Mouse (Mus musculus): ENCODE data around the gene Hepacam. TPM values are rescaled to one million over a fixed set of nuclear protein-coding genes. Genes with fewer than 3 reads are reported as not detected.

Hepacam gene
- polyA plus RNA-seq, 2 experiments = 0.11 TPM; not detected in 1

GRCm38 (mm10) chr9:37421239-37421638, 54.1 kb downstream of the Hepacam start:
- H3K27ac ChIP-seq (replicated peaks; ENCODE audit: low read depth, low read length) = no peak overlapping the region
- WGBS = 17% methylated on average over 12 of the region's 12 CpGs
- no peak for TF ChIP-seq POLR2A (IDR thresholded peaks at IDR 0.05; ENCODE audit: borderline replicate concordance, extremely low read depth, insufficient read depth, insufficient read length)
- H3K4me3 ChIP-seq (replicated peaks; ENCODE audit: low read length) = peak overlapping the region; percentile 32
- no peaks in the 10 kb centered on the region for H3K9me3 ChIP-seq (ENCODE audit: control insufficient read depth, low read length)
- H3K36me3 ChIP-seq (ENCODE audit: control insufficient read depth, insufficient read depth, low read length) = no peaks in the 10 kb centered on the region
- H3K4me1 ChIP-seq (ENCODE audit: control insufficient read depth, insufficient read depth, low read length) = 0 out of 2 replicates have a peak, but pooled peaks cover 5% of the 10 kb centered on the region
- H3K27me3 ChIP-seq (ENCODE audit: control insufficient read depth, insufficient read depth, low read length) = no peaks in the 10 kb centered on the region
- peak overlapping the region; percentile 51 for H3K4me2 ChIP-seq (replicated peaks; ENCODE audit: low read depth, low read length, severe bottlenecking)
- ATAC-seq (ENCODE audit: low FRiP score, low read depth) (peak; percentile 10; the same call in 1 of the 2 replicates), DNase-seq (ENCODE audit: low spot score) (no peak)
- no peak overlapping the region for H3K9ac ChIP-seq (ENCODE audit: low read depth, low read length, severe bottlenecking)

- no peak for TF ChIP-seq POLR2A (IDR thresholded peaks at IDR 0.05; ENCODE audit: borderline replicate concordance, extremely low read depth, insufficient read depth, insufficient read length)
- H3K9ac ChIP-seq (ENCODE audit: low read depth, low read length, severe bottlenecking) = no peak overlapping the region
- H3K4me1 ChIP-seq (ENCODE audit: control insufficient read depth, insufficient read depth, low read length) = peaks cover 9% of the 10 kb centered on the region; the same call in 1 of the 2 replicates
- 13% methylated on average over 26 of the region's 26 CpGs for WGBS
- peaks cover 73% of the 10 kb centered on the region for H3K27me3 ChIP-seq (ENCODE audit: control insufficient read depth, insufficient read depth, low read length)
- no peaks in the 10 kb centered on the region for H3K36me3 ChIP-seq (ENCODE audit: control insufficient read depth, insufficient read depth, low read length)
- H3K27ac ChIP-seq (replicated peaks; ENCODE audit: low read depth, low read length) = no peak overlapping the region
- H3K9me3 ChIP-seq (ENCODE audit: control insufficient read depth, low read length) = no peaks in the 10 kb centered on the region
- H3K4me2 ChIP-seq (replicated peaks; ENCODE audit: low read depth, low read length, severe bottlenecking) = no peak overlapping the region
- DNase-seq (ENCODE audit: low spot score) (no peak), ATAC-seq (ENCODE audit: low FRiP score, low read depth) (no peak)
- H3K4me3 ChIP-seq (replicated peaks; ENCODE audit: low read length) = no peak overlapping the region
These were observed 62.2 kb downstream of the Hepacam start for GRCm38 (mm10) chr9:37429326-37429725.

GRCm38 (mm10) chr9:37430582-37430981, 63.4 kb downstream of the Hepacam start:
- Histone ChIP-seq H3K27ac (replicated peaks; ENCODE audit: low read depth, low read length) (no peak overlapping the region), H3K9me3 (ENCODE audit: control insufficient read depth, low read length) (no peaks in the 10 kb centered on the region), H3K4me3 (replicated peaks; ENCODE audit: low read length) (0 out of 2 replicates have a peak overlapping the region, but pooled peaks have one; percentile 1), H3K9ac (ENCODE audit: low read depth, low read length, severe bottlenecking) (no peak overlapping the region), H3K4me1 (ENCODE audit: control insufficient read depth, insufficient read depth, low read length) (peaks cover 9% of the 10 kb centered on the region; the same call in 1 of the 2 replicates), H3K36me3 (ENCODE audit: control insufficient read depth, insufficient read depth, low read length) (no peaks in the 10 kb centered on the region), H3K27me3 (ENCODE audit: control insufficient read depth, insufficient read depth, low read length) (peaks cover 85% of the 10 kb centered on the region), H3K4me2 (replicated peaks; ENCODE audit: low read depth, low read length, severe bottlenecking) (peak overlapping the region; percentile 20; the same call in 1 of the 2 replicates)
- DNase-seq (ENCODE audit: low spot score) = peak; percentile 88
- no peak for TF ChIP-seq POLR2A (IDR thresholded peaks at IDR 0.05; ENCODE audit: borderline replicate concordance, extremely low read depth, insufficient read depth, insufficient read length)
- 1% methylated on average over 12 of the region's 12 CpGs for WGBS
- ATAC-seq (ENCODE audit: low FRiP score, low read depth) = peak; percentile 64

GRCm38 (mm10) chr9:37432026-37432666, 65.0 kb downstream of the Hepacam start:
- Histone ChIP-seq H3K9me3 (ENCODE audit: control insufficient read depth, low read length) (no peaks in the 10 kb centered on the region), H3K9ac (ENCODE audit: low read depth, low read length, severe bottlenecking) (no peak overlapping the region), H3K36me3 (ENCODE audit: control insufficient read depth, insufficient read depth, low read length) (no peaks in the 10 kb centered on the region), H3K27ac (replicated peaks; ENCODE audit: low read depth, low read length) (no peak overlapping the region), H3K4me1 (ENCODE audit: control insufficient read depth, insufficient read depth, low read length) (peaks cover 9% of the 10 kb centered on the region; the same call in 1 of the 2 replicates), H3K4me3 (replicated peaks; ENCODE audit: low read length) (0 out of 2 replicates have a peak overlapping the region, but pooled peaks have one; percentile 30), H3K4me2 (replicated peaks; ENCODE audit: low read depth, low read length, severe bottlenecking) (no peak overlapping the region), H3K27me3 (ENCODE audit: control insufficient read depth, insufficient read depth, low read length) (peaks cover 86% of the 10 kb centered on the region)
- WGBS = 2% methylated on average over 16 of the region's 17 CpGs
- no peak for DNase-seq (ENCODE audit: low spot score)
- TF ChIP-seq POLR2A (IDR thresholded peaks at IDR 0.05; ENCODE audit: borderline replicate concordance, extremely low read depth, insufficient read depth, insufficient read length) = no peak
- no peak for ATAC-seq (ENCODE audit: low FRiP score, low read depth)

GRCm38 (mm10) chr9:37432720-37433421, 65.7 kb downstream of the Hepacam start, which contains the start of gene Robo3:
Robo3 (minus strand) TSS chr9:37433246.
- Histone ChIP-seq H3K4me3 (replicated peaks; ENCODE audit: low read length) (peak within 1 kb of the TSS; percentile 30), H3K27me3 (ENCODE audit: control insufficient read depth, insufficient read depth, low read length) (peaks cover 78% of the 10 kb centered on the region), H3K4me1 (ENCODE audit: control insufficient read depth, insufficient read depth, low read length) (peaks cover 9% of the 10 kb centered on the region; the same call in 1 of the 2 replicates), H3K36me3 (ENCODE audit: control insufficient read depth, insufficient read depth, low read length) (no peaks in the 10 kb centered on the region), H3K9ac (ENCODE audit: low read depth, low read length, severe bottlenecking) (no peak within 1 kb of the TSS), H3K4me2 (replicated peaks; ENCODE audit: low read depth, low read length, severe bottlenecking) (peak within 1 kb of the TSS; percentile 52), H3K27ac (replicated peaks; ENCODE audit: low read depth, low read length) (no peak within 1 kb of the TSS), H3K9me3 (ENCODE audit: control insufficient read depth, low read length) (no peaks in the 10 kb centered on the region)
- ATAC-seq (ENCODE audit: low FRiP score, low read depth) = no peak
- DNase-seq (ENCODE audit: low spot score) = no peak
- 2% methylated on average over 33 of the region's 40 CpGs for WGBS
- TF ChIP-seq POLR2A (IDR thresholded peaks at IDR 0.05; ENCODE audit: borderline replicate concordance, extremely low read depth, insufficient read depth, insufficient read length) = no peak

All from limb, embryonic 14.5 days (tissue).